Mouse (Mus musculus): ENCODE results near the gene Lrrfip2.
A peak's percentile ranks its signal among the peaks of the same experiment; 100 is the strongest.

Lrrfip2 gene

DNA sequence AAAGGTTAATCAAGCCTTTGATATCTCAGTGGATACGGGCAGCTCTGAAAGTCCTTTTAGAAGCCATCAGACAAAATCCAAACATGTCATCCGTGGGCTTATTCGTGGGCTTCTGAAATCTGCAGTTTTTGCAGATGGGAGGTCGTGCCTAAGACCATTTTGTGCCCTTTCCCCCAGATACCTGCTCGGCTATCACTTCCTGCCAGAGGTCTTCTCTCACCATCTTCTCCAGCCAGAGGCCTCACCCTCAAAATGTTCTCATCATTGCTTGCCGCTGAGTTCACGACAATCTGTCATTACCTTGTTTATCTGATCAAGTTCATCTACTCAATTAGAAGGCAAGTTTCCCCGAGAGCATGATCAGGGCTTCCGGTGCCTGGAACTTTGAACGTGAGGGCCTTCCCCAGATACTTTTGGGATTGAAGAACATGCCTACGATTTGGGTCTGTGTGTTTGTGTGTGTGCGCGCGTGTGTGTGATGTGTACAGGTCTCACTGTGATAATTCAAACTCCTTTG lies at the start of gene Lrrfip2:
Lrrfip2 (plus strand) TSS at position 467 of the 517 bp plus-strand sequence.
- peak in 1 of 2 experiments; percentile 5 for DNase-seq (ENCODE audit: low spot score in 2 of 2)

DNA sequence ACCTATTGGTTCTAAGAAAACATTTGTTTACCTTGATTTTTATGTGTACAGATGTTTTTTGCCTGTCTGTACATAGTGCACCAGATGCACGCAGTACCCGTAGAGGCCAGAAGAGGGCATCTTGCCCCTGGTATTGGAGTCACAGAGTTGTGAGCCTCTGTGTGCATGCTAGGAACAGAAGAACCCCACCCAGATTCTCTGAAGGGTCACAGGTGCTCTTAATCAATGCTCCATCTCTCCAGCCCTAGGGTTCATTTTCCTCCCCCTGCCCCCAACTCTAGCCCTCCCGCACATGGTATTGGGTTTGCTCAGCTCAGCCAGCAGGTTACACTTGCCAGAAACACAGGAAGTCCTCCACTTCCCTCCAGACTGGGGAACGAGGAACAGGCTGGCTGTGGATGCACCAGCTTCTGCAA lies 46.8 kb upstream of the Lrrfip2 start:
- DNase-seq (ENCODE audit: low spot score in 2 of 2), result peak in 1 of 2 experiments; percentile 34

DNA sequence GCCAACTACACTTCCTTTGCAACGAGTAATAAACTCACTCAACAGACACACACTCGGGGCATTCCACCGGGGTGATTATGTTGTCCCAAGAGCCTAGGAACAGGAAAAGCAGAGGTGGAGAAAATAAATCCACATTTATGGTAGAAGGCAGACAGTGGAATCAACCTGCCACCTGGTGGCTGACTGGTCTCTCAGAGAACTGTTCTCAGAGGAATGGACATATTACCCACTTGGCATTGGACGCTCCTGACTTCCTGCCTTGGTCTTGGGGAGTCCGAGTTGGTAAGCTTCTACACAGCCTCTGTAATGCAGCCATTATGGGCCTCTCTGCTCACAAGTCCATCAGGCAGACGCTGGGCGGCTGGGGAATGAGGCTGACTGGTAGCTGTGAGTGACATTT lies 45.2 kb upstream of the Lrrfip2 start:
- peak in 1 of 2 experiments; percentile 13 for DNase-seq (ENCODE audit: low spot score in 2 of 2)

DNA sequence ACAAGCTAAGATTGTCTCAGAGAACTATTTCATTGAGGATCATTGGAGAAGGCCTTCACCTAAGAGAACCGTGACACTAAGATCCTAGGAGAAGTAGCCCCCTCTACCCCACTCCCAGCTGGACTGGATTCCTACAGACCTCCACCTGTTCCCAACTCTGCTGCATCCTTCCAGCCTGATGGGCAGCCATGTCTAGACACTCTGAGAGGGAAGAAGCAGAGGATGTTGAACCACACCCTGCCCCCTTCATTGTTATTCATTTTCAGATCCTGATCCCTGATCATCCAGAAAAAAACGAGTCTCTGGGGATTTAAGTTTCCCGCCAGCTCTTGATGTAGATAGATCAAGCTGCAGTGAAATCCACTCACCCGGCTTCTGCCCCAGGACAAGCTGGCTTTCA lies 44.4 kb upstream of the Lrrfip2 start:
- no peak for DNase-seq (ENCODE audit: low spot score in 2 of 2)

DNA sequence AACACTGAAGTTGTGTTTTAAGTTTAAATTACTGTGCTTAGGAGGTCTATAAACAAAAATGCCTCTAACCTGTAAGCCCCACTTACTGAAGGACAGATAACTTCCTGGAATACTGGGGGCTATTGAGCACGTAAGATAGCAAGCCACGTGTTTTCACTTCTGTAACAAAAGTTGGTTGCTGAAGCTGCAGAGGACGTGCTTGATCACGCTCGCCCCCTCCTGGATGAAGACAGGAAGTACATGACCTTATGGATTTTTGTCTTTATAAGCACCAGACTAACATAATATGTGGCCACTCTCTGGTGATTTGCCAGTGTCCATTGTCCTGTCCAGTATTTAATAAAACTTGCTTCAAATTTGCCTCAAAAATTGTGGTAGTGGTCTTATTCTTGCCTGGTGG lies 39.6 kb upstream of the Lrrfip2 start:
- peak in 1 of 2 experiments; percentile 12 for DNase-seq (ENCODE audit: low spot score in 2 of 2)

DNA sequence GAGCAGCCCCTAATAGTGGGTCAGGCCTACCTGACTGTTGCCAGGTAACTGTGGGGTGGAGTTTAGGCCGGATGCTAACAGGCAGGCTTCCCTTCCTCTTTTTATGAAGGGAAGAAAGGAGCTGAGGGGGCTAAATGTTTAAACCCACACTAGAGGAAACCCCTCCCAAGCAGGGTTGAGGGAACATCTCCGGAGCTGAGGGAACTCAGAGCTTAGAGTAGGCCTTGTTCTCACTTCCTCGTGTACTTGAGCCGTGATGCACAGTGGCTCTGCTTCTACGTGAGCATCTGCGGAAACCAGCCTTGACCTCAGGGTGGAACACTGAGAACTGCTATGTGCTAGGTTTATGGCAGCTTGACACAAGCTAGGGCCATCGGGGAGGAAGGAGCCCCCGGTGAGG lies 36.6 kb upstream of the Lrrfip2 start:
- DNase-seq (ENCODE audit: low spot score in 2 of 2), result no peak

DNA sequence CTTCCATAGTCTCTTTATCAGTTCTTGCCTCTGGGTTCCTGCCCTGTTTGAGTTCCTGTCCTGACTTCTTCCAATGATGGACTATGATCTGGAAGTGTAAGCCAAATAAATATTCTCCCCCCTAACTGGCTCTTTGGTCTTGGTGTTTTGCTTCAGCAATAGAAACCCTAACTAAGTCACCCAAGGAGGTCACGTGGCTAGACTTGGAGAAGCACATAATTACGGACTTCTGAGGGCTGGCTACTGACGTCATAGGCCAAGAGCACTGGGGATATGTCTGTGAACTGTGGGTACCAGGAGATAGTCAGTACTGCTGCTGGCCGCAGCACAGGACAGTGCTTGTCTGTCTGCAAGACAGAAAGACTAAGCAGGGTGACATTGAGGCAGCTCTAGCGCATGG lies 35.6 kb upstream of the Lrrfip2 start:
- no peak for DNase-seq (ENCODE audit: low spot score in 2 of 2)

DNA sequence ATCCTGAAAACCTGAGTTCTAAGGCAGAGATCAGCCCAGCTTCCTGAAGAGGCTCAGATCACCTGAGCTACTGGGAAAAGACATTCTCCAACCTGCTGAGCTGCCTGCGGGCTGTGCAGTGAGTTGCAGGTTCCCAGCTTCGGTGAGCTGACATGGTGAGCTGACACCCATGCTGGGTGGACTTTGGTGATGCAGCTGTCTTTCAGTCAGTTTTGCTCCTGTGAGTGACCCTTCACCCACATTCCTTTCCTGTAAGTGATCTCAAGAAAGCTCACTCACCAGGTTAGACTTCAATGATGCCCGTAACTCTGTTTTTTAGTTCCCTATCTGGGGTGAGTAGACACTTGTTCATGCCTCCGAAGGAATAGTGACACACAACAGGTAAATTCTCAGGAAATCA lies 32.1 kb upstream of the Lrrfip2 start:
- no peak for DNase-seq (ENCODE audit: low spot score in 2 of 2)

DNA sequence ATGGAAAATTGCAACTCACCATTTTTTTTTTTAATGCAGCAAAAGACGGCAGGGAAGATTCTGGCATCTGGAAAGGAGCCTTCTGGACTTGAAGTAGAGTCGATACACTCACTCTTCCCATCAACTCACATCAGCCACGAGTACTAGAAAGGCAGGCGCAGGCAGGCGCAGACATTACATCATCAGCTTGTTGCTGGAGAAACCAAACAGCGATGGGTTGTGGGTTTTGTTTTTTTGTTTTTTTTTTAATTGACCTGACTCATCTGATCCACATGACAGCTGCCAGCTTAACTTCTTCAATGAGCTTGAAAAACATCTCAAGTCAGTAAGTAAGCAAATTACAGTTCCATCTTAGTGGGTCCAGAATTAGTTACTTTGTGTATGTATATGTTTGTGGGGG lies 31.3 kb upstream of the Lrrfip2 start:
- no peak for DNase-seq (ENCODE audit: low spot score in 2 of 2)

DNA sequence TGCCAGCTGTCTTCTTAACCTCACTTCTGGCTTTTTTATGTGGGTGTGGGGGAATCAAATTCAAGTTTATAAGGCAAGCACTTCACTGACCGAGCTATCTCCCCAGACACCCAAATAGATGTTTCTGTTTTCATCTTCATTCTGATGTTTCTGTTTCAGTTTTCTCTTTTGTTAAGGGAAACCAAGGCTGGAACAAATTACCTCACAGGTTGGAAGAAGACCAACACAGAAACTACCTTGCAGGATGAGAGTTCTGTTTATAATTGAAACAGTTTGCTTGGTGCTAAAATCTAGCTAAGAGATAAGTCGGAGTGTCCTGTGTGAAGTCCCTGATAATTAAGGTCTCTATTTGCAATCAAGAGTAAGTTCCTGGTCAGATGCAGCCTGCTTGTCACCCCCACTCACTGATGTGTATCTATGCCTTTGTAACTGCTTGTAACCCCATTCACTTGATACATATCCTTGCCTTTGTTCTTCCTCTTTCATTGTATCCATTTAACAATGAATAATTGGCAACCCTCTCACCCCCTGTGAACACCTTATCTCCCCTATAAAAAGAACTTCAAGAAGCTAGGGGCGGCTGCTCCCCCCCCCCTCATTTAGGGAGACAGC lies 30.3 kb upstream of the Lrrfip2 start:
- DNase-seq (ENCODE audit: low spot score in 2 of 2), result no peak

DNA sequence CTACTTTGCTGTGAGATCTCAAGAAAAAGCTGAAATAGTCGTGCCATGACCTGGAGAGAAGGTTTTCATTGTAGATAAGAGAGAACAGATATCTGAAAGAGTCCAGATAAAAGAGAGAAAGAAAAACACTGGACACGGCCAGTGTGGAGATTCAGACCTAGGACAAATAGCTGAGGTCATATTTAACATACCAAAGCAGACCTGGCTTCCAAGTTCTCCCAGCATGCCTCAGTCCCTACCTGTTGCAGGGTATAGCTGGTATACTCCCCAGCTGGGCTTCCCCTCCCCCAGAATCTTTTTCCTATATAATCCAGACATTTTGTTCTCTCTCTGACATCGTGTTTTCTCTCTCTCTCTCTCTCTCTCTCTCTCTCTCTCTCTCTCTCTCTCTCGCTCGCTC lies 29.4 kb upstream of the Lrrfip2 start:
- DNase-seq (ENCODE audit: low spot score in 2 of 2), result no peak

DNA sequence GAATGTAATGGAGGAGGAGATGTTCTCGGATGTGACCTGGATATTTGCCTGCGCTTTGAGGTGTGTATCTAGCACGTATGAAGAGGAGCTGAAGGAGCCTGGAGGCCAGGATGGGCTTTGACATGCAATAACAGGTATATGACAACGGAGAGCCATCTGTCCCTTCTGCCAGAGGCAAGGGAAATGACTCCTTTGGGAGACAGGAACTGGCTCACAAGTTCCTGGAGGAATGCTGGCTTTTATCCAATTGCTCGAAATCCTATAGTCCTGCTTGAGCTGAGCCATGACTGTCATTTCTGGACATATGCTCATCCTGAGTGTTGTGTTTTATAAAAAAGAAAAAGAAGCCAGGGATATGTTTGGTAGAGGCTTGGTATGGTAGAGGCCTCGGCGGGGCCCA lies 28.5 kb upstream of the Lrrfip2 start:
- no peak for DNase-seq (ENCODE audit: low spot score in 2 of 2)

DNA sequence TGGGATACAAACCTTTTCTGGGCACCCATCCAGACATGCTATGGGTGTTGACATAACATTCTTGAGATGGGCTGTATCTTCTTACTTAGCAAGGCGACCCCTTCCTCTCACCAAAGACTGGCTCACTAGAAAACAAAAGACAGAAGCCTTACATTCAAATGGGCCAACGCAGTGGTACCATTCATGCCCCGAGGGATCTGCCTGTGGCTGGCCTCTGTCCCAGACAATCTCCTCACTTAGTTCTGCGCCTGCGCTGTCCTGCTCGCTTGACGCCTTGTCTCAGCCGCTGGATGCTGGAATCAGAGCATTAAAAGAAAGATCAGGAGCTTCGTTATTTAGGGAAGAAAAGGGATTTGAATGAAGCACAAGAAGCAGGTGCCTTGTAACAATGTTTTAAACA lies 24.7 kb upstream of the Lrrfip2 start:
- peak in 1 of 2 experiments; percentile 33 for DNase-seq (ENCODE audit: low spot score in 2 of 2)

DNA sequence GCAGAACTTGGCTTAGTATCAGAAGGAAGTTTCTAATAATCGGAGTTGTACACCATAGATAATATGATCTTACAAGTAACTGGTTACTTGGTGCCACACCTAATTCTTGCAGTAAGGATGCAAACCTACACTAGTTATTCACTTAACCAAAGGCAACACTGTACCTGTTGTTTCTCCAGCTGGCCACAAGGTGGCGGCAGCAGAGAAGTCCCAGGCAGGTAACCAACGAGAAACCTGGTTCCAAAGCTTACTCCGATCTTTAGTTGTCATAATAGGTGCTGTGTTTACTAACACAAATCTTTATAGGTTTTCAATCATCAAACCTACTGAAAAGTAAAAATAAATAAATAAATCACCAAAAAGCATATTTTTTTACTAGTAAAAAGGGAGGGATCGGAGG lies 24.3 kb upstream of the Lrrfip2 start:
- peak in 1 of 2 experiments; percentile 50 for DNase-seq (ENCODE audit: low spot score in 2 of 2)

DNA sequence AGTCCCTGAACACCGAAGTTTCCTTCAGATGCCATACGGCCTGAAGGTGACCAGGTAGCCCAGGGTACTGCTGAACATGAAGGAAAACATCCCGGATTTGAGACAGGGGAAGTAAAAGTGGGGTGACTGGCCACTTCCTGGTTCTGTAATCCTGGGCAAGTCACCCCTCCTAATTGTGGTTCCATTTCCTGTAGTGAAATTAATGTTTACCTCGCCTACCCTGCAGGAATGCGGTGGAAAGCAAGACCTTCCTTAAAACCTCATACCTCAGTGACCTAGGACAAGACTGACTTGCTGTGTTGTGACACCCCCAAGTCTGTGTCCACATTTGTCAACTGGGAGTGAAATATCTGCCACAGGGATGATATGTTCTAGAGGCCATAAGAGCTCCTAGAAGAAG lies 22.8 kb upstream of the Lrrfip2 start:
- DNase-seq (ENCODE audit: low spot score in 2 of 2), result no peak

DNA sequence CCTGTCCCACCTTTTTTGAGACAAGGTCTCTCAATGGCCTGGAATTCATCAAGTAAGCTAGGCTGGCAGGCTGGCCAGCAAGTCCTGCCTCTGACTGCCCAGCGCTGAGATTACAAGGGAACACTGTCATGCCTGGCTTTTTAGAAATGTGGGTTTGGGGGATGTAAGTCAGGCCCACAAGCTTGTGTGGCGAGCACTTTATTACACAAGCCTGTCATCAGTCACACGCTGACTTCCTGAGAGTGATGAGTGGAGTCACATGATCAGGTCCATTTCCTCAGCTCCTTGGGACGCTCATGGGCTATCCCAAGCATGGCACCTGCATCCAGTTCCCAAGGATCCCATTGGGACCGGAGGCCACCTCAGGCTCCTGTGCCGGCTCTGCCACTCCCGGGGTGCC lies 21.7 kb upstream of the Lrrfip2 start:
- DNase-seq (ENCODE audit: low spot score in 2 of 2), result no peak

DNA sequence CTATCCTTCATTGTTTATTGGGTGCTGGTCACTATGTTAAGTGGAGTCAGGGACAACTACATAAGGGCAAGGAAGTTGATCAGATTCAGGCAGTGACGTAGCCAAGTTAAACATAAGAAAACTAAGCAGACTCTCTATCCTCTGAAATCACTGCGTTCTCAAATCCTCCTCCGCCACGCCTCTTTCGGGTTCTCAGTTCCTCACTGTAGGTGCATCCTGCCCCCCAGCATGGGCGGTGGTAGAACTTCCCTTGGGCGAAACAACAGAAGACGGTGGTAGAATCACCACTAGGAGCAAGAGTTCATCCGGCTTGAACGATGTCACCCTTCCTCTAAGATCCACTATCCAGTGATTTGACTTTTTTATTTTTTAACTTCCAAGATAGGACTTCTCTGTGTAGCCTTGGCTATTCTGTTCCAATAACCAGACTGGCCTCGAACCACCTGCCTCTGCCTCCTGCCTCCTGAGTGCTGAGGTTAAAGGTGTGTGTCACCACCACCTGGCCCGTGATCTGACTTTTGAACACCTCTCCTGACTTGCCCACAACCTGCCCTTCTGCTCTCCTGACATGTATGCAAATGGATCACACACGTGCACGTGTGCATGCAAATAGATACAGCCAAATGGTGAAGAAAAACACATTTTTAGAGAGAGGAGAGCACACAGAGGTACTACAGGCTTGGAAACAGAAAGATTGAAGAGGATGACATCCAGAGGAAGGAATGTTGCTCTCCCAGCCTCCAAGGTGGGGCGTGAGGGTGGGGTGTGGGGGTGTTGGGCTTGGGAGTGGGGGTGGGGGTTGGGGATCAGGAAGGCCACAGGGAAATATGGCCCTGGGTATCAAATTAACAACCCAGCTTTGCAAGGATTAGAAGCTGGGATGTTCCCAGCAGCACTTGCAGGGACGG lies 20.7 kb upstream of the Lrrfip2 start:
- no peak for DNase-seq (ENCODE audit: low spot score in 2 of 2)

DNA sequence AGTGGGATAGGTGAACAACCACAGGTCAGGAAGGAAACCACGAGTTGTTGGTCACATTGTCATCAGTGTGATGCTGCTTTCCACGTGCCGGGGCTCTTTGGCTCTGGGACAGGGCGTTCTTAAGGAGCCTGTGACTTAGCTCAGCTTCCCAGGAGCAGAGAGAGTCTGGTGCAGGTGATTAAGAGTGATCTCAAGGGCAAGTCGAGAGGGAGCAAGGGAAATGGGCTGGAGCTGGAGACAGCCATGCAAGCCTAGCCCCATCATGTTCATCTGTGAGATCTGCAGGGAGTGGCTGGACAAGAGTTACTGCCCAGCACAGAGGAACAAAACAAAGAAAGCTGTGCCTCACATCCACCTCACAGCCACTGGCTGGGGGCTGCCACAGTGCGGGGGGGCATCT lies 19.8 kb upstream of the Lrrfip2 start:
- DNase-seq (ENCODE audit: low spot score in 2 of 2), result no peak

DNA sequence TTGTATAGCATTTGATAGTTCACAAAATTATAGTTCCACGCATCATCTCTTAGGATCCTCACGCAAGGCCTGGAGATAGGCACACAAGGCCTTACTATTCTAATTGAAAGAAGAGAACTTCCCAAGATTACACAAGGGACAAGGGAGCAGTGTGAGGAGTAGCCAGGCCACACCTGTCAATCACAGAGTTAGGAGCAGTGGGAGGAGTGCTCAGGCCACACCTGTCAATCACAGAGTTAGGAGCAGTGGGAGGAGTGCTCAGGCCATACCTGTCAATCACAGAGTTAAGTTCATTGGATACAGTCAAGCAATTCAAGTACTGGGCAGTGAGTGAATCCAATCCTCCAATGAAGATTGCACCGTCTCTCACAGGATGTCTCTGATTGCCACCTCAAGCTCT lies 17.0 kb upstream of the Lrrfip2 start:
- no peak for DNase-seq (ENCODE audit: low spot score in 2 of 2)

DNA sequence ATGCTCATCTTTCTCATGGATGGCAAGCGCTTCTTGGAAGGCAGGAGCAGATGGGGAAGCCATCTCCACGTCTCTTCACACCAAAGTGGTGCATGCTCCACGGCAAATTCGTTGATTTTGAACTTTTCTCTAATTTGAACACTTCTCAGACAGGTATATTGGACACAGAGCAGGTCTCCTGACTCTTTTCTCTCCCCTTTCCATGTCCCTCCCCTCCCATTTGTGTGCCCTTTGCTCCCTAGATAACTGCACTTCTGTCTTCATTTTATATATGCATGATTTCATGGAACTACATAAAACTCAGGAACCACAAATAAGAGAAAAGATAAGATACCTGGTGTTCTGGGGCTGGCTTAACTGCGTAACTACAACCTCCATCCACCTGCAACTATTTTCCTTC lies 14.1 kb upstream of the Lrrfip2 start:
- no peak for DNase-seq (ENCODE audit: low spot score in 2 of 2)

DNA sequence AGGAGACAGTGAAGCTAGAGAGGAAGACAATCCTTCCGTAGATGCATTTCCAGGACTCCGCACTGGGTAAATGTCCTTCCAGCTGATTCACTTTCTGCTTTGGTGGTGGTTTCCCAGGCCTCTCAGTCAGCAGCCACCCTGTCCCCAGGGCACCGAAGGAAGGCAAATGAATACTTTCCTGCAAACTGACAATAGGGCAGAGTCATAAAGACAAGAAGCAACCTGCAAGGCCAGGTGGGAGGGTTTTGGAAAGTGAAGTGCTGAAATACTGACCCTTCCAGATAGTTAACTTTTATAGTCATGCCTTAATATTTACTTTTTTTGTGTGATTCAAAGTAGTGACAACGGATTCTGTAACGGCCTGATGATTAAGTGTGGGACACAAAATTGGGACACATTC lies 13.5 kb upstream of the Lrrfip2 start:
- DNase-seq (ENCODE audit: low spot score in 2 of 2), result no peak

DNA sequence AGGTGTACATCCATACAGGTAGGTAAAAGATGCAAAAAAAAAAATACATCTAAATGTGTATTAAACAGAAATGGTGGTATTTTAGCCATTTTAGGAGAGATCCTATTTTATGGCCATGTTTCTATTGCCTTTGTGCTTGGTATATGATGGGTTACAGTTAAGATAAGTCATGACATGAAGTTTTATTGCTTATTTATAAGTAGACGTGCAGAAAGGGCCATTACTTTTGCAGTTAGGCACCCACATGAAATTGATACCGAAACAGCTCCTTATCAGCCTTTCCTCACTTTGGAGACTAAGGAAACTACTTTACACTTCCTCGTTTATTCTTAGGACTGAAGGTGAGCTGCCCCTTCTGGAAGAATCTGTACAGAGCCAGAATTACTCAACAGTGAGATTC lies 9.5 kb upstream of the Lrrfip2 start:
- DNase-seq (ENCODE audit: low spot score in 2 of 2), result no peak

DNA sequence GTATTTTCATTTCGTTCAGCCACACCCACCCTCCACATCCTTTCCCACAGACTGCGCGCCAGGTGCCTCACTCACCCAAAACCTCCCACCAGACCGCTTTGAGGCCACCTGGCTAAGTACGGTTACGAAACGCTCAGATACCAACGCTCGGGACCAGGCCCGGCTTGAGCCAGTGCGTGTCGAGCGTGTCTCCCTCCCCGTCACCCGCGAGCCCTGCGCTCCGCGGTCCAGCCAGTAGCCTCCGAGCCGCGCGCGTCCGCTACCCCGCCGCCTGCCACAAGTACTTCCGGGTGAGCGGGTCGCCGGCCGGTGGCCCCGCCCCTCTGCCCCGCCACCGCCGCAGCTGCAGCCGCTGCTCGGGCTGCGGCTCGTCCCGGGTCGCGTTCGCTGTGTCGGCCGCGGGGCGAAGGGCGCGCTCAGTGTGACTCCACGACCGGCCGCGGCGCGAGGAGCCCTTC lies 431 bp downstream of the Lrrfip2 start:
- peak; percentile 73 to 91 for DNase-seq (ENCODE audit: low spot score in 2 of 2)
